Mouse (Mus musculus) lung, embryonic 16.5 days (tissue): Measurements from ENCODE around the gene Styk1. TPM values are rescaled to one million over a fixed set of nuclear protein-coding genes. Genes with fewer than 3 reads are reported as not detected.

ENCODE experiments used
- ATAC-seq: fragments of 200-750 bp; cut with Nextera tagmentation; 2 replicates; pipeline ENCODE4 v1.8.0; 2017; ENCODE audit warnings: low read depth, mild to moderate bottlenecking, moderate library complexity
- H3K27ac ChIP-seq: fragments of 300-500 bp; sonication (generic); 2 replicates; pipeline ENCODE4 v1.5.1; 2014; ENCODE audit warnings: mild to moderate bottlenecking, control low read depth, low read length
- H3K27me3 ChIP-seq: fragments of 300-500 bp; sonication (generic); 2 replicates; pipeline ENCODE4 v1.6.1; 2014; ENCODE audit warnings: low read depth, low read length, mixed read lengths; ENCODE audit not compliant: control insufficient read depth, insufficient read depth
- H3K36me3 ChIP-seq: fragments of 300-500 bp; sonication (generic); 2 replicates; pipeline ENCODE4 v1.6.1; 2014; ENCODE audit warnings: low read length; ENCODE audit not compliant: control insufficient read depth, insufficient read depth
- H3K4me1 ChIP-seq: fragments of 300-500 bp; sonication (generic); replicated peaks from 2 replicates; pipeline ENCODE4 v1.6.1; 2014; ENCODE audit warnings: low read length, mixed read lengths; ENCODE audit not compliant: control insufficient read depth, insufficient read depth
- H3K4me2 ChIP-seq: fragments of 300-500 bp; sonication (generic); 2 replicates; pipeline ENCODE4 v1.6.1; 2014; ENCODE audit warnings: low read depth, low read length, control low read depth
- H3K4me3 ChIP-seq: fragments of 300-500 bp; sonication (generic); 2 replicates; pipeline ENCODE4 v1.5.1; 2014; ENCODE audit warnings: mild to moderate bottlenecking, low read length, control low read depth
- H3K9ac ChIP-seq: fragments of 300-500 bp; sonication (generic); 2 replicates; pipeline ENCODE4 v1.6.1; 2014; ENCODE audit warnings: low read length, control low read depth
- H3K9me3 ChIP-seq: fragments of 300-500 bp; sonication (generic); 2 replicates; pipeline ENCODE4 v1.6.1; 2016; ENCODE audit warnings: low read length; ENCODE audit not compliant: control insufficient read depth
- WGBS: fragments of 180-500 bp; shearing (Covaris S2); extraction: QIAGEN DNeasy Blood & Tissue Kit; methylation state at CpG from one replicate; pipeline ENCODE4 v1.1.7; 2014; 5-methylcytosine and 5-hydroxymethylcytosine counted together
- polyA plus RNA-seq: library from polyadenylated mRNA; unstranded; fragments of >200 nt; fragmentation: Nextera tagmentation; extraction: Ambion mirVana; gene quantifications from 2 replicates; pipeline ENCODE4 v1.2.1, GENCODE M21; 2015

The Styk1 gene
- 1.1 and 2.1 TPM in 2 replicates for polyA plus RNA-seq

GRCm38 (mm10) chr6:131353352-131353919 is at the start of gene Styk1:
Gene Styk1, minus strand, starts transcription at chr6:131353597.
- no peaks in the 10 kb centered on the region for H3K27me3 ChIP-seq
- no peak within 1 kb of the TSS for H3K27ac ChIP-seq
- peak within 1 kb of the TSS; percentile 29; the same call in 1 of the 2 replicates for H3K9ac ChIP-seq
- peak within 1 kb of the TSS; percentile 47 for H3K4me2 ChIP-seq
- WGBS = under 1% methylated on average over 16 of the region's 16 CpGs
- ATAC-seq = peak; percentile 95
- peak within 1 kb of the TSS; percentile 28 for H3K4me3 ChIP-seq
- no peaks in the 10 kb centered on the region for H3K4me1 ChIP-seq
- H3K36me3 ChIP-seq = no peaks in the 10 kb centered on the region
- H3K9me3 ChIP-seq = no peaks in the 10 kb centered on the region

- H3K4me3 ChIP-seq = no peak overlapping the region
- H3K4me1 ChIP-seq = no peaks in the 10 kb centered on the region
- H3K9me3 ChIP-seq = no peaks in the 10 kb centered on the region
- H3K27ac ChIP-seq = no peak overlapping the region
- no peaks in the 10 kb centered on the region for H3K36me3 ChIP-seq
- ATAC-seq = no peak
- H3K27me3 ChIP-seq = no peaks in the 10 kb centered on the region
- H3K4me2 ChIP-seq = no peak overlapping the region
- no peak overlapping the region for H3K9ac ChIP-seq
- 41% methylated on average over 2 of the region's 2 CpGs for WGBS
Measured at GRCm38 (mm10) chr6:131403036-131403435, 49.6 kb upstream of the Styk1 start.

GRCm38 (mm10) chr6:131402606-131403005 is 49.2 kb upstream of the Styk1 start:
- ATAC-seq = no peak
- H3K9ac ChIP-seq = no peak overlapping the region
- H3K4me1 ChIP-seq = no peaks in the 10 kb centered on the region
- no peak overlapping the region for H3K4me3 ChIP-seq
- H3K4me2 ChIP-seq = no peak overlapping the region
- no peak overlapping the region for H3K27ac ChIP-seq
- H3K36me3 ChIP-seq = no peaks in the 10 kb centered on the region
- H3K27me3 ChIP-seq = no peaks in the 10 kb centered on the region
- no peaks in the 10 kb centered on the region for H3K9me3 ChIP-seq

GRCm38 (mm10) chr6:131401259-131401658 is 47.9 kb upstream of the Styk1 start:
- Histone ChIP-seq H3K27ac (no peak overlapping the region), H3K4me1 (no peaks in the 10 kb centered on the region), H3K36me3 (no peaks in the 10 kb centered on the region), H3K9me3 (no peaks in the 10 kb centered on the region), H3K27me3 (no peaks in the 10 kb centered on the region), H3K9ac (no peak overlapping the region), H3K4me2 (no peak overlapping the region), H3K4me3 (no peak overlapping the region)
- no peak for ATAC-seq
- WGBS = 81% methylated on average over 2 of the region's 2 CpGs

GRCm38 (mm10) chr6:131396650-131397049 is 43.3 kb upstream of the Styk1 start:
- Histone ChIP-seq H3K9ac (no peak overlapping the region), H3K9me3 (no peaks in the 10 kb centered on the region), H3K27me3 (no peaks in the 10 kb centered on the region), H3K4me3 (no peak overlapping the region), H3K27ac (no peak overlapping the region), H3K4me1 (no peaks in the 10 kb centered on the region), H3K36me3 (no peaks in the 10 kb centered on the region), H3K4me2 (no peak overlapping the region)
- WGBS = 61% methylated on average over 1 of the region's 1 CpGs
- no peak for ATAC-seq

GRCm38 (mm10) chr6:131393873-131394660 is 40.7 kb upstream of the Styk1 start:
- Histone ChIP-seq H3K27ac (no peak overlapping the region), H3K4me1 (no peaks in the 10 kb centered on the region), H3K4me3 (no peak overlapping the region), H3K27me3 (no peaks in the 10 kb centered on the region), H3K9ac (no peak overlapping the region), H3K4me2 (no peak overlapping the region), H3K36me3 (no peaks in the 10 kb centered on the region), H3K9me3 (no peaks in the 10 kb centered on the region)
- ATAC-seq = no peak
- 63% methylated on average over 4 of the region's 4 CpGs for WGBS

GRCm38 (mm10) chr6:131388040-131389021 is 34.9 kb upstream of the Styk1 start, which contains the start of gene Ybx3:
Gene Ybx3, minus strand, starts transcription at chr6:131388476.
- Histone ChIP-seq H3K36me3 (no peaks in the 10 kb centered on the region), H3K9me3 (no peaks in the 10 kb centered on the region), H3K9ac (peak within 1 kb of the TSS; percentile 94), H3K27me3 (no peaks in the 10 kb centered on the region), H3K4me2 (peak within 1 kb of the TSS; percentile 78), H3K27ac (peak within 1 kb of the TSS; percentile 83), H3K4me3 (peak within 1 kb of the TSS; percentile 93), H3K4me1 (peaks cover 17% of the 10 kb centered on the region)
- ATAC-seq = peak; percentile 95
- WGBS = under 1% methylated on average over 49 of the region's 107 CpGs

- peak; percentile 41 for ATAC-seq
- 0% methylated on average over 43 of the region's 43 CpGs for WGBS
Measured at GRCm38 (mm10) chr6:131387221-131388039, 34.0 kb upstream of the Styk1 start.

More at GRCm38 (mm10) chr6:131387221-131388039, 34.0 kb upstream of the Styk1 start:
- Histone ChIP-seq H3K27ac (peak overlapping the region; percentile 83), H3K4me3 (peak overlapping the region; percentile 93), H3K9ac (peak overlapping the region; percentile 94), H3K27me3 (no peaks in the 10 kb centered on the region), H3K4me1 (peaks cover 26% of the 10 kb centered on the region), H3K9me3 (no peaks in the 10 kb centered on the region), H3K36me3 (no peaks in the 10 kb centered on the region), H3K4me2 (peak overlapping the region; percentile 78)
